Mouse (Mus musculus): Measurements from ENCODE around the gene Gm20481. TPM values are rescaled to one million over a fixed set of nuclear protein-coding genes. Genes with fewer than 3 reads are reported as not detected.
"Not testable (repeated sequence)": the region's sequence is repeated elsewhere in the genome, so short reads cannot be mapped to it uniquely, and the experiment has no call there.

Gm20481 gene
- polyA plus RNA-seq (2016; fragmentation: Nextera tagmentation; extraction: Ambion mirVana), result 0.73 TPM in 1 of 2 replicates, not detected in the other

DNA sequence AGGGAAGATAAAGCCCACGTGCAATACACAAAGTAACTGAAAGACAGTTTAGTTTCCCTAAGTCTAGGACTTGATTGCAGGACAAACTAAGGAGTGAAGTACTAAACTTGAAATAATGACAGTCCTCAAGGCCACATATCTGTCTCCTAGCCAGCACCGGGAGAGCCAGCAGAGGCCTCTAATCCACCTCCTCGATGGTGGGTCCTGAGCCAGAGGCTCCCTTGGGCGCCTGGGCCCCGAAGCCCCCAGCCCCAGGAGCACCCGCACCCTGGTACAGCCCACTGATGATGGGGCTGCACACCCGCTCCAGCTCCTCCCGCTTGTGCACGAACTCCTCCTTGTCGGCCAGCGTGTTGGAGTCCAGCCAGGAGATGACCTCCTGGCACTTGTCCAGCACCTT is at the start of gene Gm20481:
Gm20481 (plus strand) TSS at position 91 of the 400 bp plus-strand sequence.
- H3K9me3 ChIP-seq (replicated peaks); H3K9ac ChIP-seq; H3K27ac ChIP-seq; H3K4me3 ChIP-seq; H3K4me2 ChIP-seq; H3K4me1 ChIP-seq; ATAC-seq; H3K36me3 ChIP-seq: not testable (repeated sequence)
- H3K27me3 ChIP-seq (replicated peaks), result peaks cover 89% of the 10 kb centered on the region
- 49% methylated on average over 7 of the region's 11 CpGs for WGBS (ENCODE audit: insufficient replicate concordance)

GRCm38 (mm10) chr17:34922939-34923338 is 46.8 kb upstream of the Gm20481 start:
- Histone ChIP-seq H3K9me3 (replicated peaks) (no peaks in the 10 kb centered on the region), H3K36me3 (no peaks in the 10 kb centered on the region), H3K9ac (no peak overlapping the region), H3K4me1 (no peaks in the 10 kb centered on the region; the same call in 1 of the 2 replicates), H3K4me3 (no peak overlapping the region), H3K4me2 (no peak overlapping the region), H3K27ac (no peak overlapping the region), H3K27me3 (replicated peaks) (0 out of 2 replicates have a peak, but pooled peaks cover 3% of the 10 kb centered on the region)
- no peak for ATAC-seq
- WGBS (ENCODE audit: insufficient replicate concordance), result 48% methylated on average over 6 of the region's 6 CpGs

- H3K9ac ChIP-seq, result no peak overlapping the region
- H3K4me3 ChIP-seq, result no peak overlapping the region
- no peak for ATAC-seq
- H3K4me2 ChIP-seq, result no peak overlapping the region
- H3K27me3 ChIP-seq (replicated peaks), result 0 out of 2 replicates have a peak, but pooled peaks cover 3% of the 10 kb centered on the region
- H3K4me1 ChIP-seq, result no peaks in the 10 kb centered on the region; the same call in 1 of the 2 replicates
- 70% methylated on average over 5 of the region's 5 CpGs for WGBS (ENCODE audit: insufficient replicate concordance)
- no peak overlapping the region for H3K27ac ChIP-seq
- H3K9me3 ChIP-seq (replicated peaks), result no peaks in the 10 kb centered on the region
- H3K36me3 ChIP-seq, result no peaks in the 10 kb centered on the region
Observed at GRCm38 (mm10) chr17:34924258-34924657, 45.5 kb upstream of the Gm20481 start.

GRCm38 (mm10) chr17:34927306-34928019 is 42.2 kb upstream of the Gm20481 start:
- no peak overlapping the region for H3K4me3 ChIP-seq
- WGBS (ENCODE audit: insufficient replicate concordance), result 85% methylated on average over 18 of the region's 18 CpGs
- ATAC-seq, result no peak

DNA sequence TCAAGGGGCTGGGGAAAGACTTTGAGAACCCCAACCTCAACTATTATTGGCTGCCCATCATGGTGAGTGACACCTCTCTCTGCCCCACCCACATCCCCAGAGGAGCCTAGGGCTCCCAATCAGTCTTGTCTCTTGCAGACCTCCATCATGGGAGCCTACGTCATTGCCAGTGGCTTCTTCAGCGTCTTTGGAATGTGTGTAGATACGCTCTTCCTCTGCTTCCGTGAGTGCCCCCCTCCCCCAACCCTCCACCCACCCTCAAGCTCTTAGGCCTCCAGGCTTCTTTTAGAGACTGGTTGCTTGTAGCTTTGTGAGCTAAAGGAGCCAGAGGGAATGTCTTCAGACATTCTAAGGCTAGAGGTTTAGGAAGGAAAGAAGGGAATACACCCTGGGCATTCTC is 40.9 kb upstream of the Gm20481 start:
- Histone ChIP-seq H3K27me3 (replicated peaks) (no peaks in the 10 kb centered on the region), H3K4me3 (no peak overlapping the region), H3K4me2 (no peak overlapping the region), H3K9me3 (replicated peaks) (no peaks in the 10 kb centered on the region), H3K9ac (no peak overlapping the region), H3K27ac (no peak overlapping the region), H3K4me1 (peaks cover 26% of the 10 kb centered on the region), H3K36me3 (no peaks in the 10 kb centered on the region)
- no peak for ATAC-seq
- 44% methylated on average over 4 of the region's 4 CpGs for WGBS (ENCODE audit: insufficient replicate concordance)

More at GRCm38 (mm10) chr17:34927306-34928019, 42.2 kb upstream of the Gm20481 start:
- peaks cover 19% of the 10 kb centered on the region for H3K4me1 ChIP-seq
- H3K9me3 ChIP-seq (replicated peaks), result no peaks in the 10 kb centered on the region
- no peaks in the 10 kb centered on the region for H3K36me3 ChIP-seq
- no peak overlapping the region for H3K9ac ChIP-seq
- H3K4me2 ChIP-seq, result no peak overlapping the region
- no peaks in the 10 kb centered on the region for H3K27me3 ChIP-seq (replicated peaks)
- H3K27ac ChIP-seq, result no peak overlapping the region

DNA sequence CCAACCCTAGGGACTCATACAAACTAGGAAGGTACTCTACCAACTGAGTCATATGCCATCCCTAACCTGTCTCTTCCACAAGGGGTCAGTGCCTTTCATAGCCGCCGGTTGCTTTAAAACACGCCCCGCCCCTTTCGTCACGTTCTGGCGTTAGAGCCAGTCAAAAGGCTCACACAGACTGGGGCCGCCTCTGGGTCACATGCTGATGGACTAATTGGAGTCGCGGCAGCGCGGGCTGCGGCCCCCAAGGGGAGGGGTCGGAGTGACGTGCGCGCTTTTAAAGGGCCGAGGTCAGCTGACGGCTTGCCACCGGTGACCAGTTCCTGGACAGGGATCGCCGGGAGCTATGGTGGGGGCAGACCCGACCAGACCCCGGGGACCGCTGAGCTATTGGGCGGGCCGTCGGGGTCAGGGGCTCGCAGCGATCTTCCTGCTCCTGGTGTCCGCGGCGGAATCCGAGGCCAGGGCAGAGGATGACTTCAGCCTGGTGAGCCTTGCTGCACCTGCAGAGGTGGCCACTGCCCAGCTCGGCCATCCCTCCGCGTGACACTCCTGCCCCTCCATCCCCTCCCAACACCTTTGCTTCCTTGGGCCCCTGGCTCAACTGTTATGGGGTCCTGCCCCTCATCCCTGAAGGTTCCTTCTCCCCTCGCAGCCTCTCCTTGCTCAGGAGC is 38.5 kb upstream of the Gm20481 start, which contains the start of gene Neu1:
Neu1 (plus strand) TSS at position 193 of the 674 bp plus-strand sequence.
- H3K9me3 ChIP-seq (replicated peaks), result no peaks in the 10 kb centered on the region
- 1% methylated on average over 38 of the region's 38 CpGs for WGBS (ENCODE audit: insufficient replicate concordance)
- ATAC-seq, result peak; percentile 92
- peaks cover 18% of the 10 kb centered on the region; the same call in 1 of the 2 replicates for H3K36me3 ChIP-seq
- peaks cover 38% of the 10 kb centered on the region for H3K4me1 ChIP-seq
- H3K9ac ChIP-seq, result peak within 1 kb of the TSS; percentile 81
- peak within 1 kb of the TSS; percentile 72 for H3K4me3 ChIP-seq
- no peaks in the 10 kb centered on the region for H3K27me3 ChIP-seq (replicated peaks)
- peak within 1 kb of the TSS; percentile 98 for H3K4me2 ChIP-seq
- H3K27ac ChIP-seq, result peak within 1 kb of the TSS; percentile 64

GRCm38 (mm10) chr17:34931735-34932098 is 38.0 kb upstream of the Gm20481 start:
- Histone ChIP-seq H3K36me3 (peaks cover 18% of the 10 kb centered on the region; the same call in 1 of the 2 replicates), H3K27me3 (replicated peaks) (no peaks in the 10 kb centered on the region), H3K4me2 (peak overlapping the region; percentile 98), H3K9ac (peak overlapping the region; percentile 81), H3K27ac (peak overlapping the region; percentile 64), H3K4me3 (peak overlapping the region; percentile 72), H3K4me1 (peaks cover 38% of the 10 kb centered on the region), H3K9me3 (replicated peaks) (no peaks in the 10 kb centered on the region)
- 15% methylated on average over 14 of the region's 14 CpGs for WGBS (ENCODE audit: insufficient replicate concordance)
- ATAC-seq, result no peak; the same call in 1 of the 2 replicates

DNA sequence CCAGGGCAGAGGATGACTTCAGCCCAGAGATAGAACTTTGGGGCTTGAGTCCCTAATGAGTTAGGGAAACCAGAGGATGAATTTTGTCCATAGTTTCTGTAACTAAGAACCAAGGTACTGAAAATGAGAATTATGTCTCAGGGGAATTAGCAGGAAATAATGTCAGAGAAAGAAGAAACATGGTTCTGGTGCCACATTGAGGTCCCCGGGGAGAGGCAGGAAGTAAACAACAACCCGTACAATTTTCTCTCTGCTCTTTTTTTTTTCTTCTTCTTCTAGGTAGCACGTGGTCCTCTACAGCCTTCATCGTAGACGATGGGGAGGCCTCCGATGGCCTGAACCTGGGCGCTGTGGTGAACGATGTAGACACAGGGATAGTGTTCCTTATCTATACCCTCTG is 37.4 kb upstream of the Gm20481 start:
- Histone ChIP-seq H3K27ac (no peak overlapping the region), H3K27me3 (replicated peaks) (no peaks in the 10 kb centered on the region), H3K4me3 (peak overlapping the region; percentile 72), H3K9ac (peak overlapping the region; percentile 81), H3K36me3 (peaks cover 18% of the 10 kb centered on the region; the same call in 1 of the 2 replicates), H3K4me2 (peak overlapping the region; percentile 98), H3K4me1 (peaks cover 38% of the 10 kb centered on the region), H3K9me3 (replicated peaks) (no peaks in the 10 kb centered on the region)
- ATAC-seq, result no peak
- WGBS (ENCODE audit: insufficient replicate concordance), result 64% methylated on average over 8 of the region's 8 CpGs

- Histone ChIP-seq H3K9ac (no peak overlapping the region), H3K4me1 (peaks cover 38% of the 10 kb centered on the region), H3K4me3 (no peak overlapping the region), H3K27ac (no peak overlapping the region), H3K9me3 (replicated peaks) (no peaks in the 10 kb centered on the region), H3K27me3 (replicated peaks) (no peaks in the 10 kb centered on the region), H3K4me2 (peak overlapping the region; percentile 31), H3K36me3 (peaks cover 18% of the 10 kb centered on the region; the same call in 1 of the 2 replicates)
- no peak for ATAC-seq
- 68% methylated on average over 24 of the region's 24 CpGs for WGBS (ENCODE audit: insufficient replicate concordance)
Observed at GRCm38 (mm10) chr17:34934031-34934430, 35.7 kb upstream of the Gm20481 start.

DNA sequence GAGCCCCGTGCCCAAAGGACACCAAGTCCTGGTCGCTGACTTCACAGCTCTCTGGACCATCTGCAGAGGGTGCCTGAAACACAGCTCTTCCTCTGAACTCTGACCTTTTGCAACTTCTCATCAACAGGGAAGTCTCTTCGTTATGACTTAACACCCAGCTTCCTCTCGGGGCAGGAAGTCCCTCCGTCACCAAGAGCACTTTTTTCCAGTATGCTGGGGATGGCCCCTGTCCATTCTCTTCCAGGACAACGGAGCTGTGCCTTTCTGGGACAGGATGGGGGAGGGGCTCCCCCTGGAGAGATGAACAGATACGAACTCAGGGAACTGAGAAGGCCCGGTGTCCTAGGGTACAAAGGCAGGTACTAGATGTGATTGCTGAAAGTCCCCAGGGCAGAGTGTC is 34.9 kb upstream of the Gm20481 start:
- peak overlapping the region; percentile 37; the same call in 1 of the 2 replicates for H3K27ac ChIP-seq
- no peak for ATAC-seq
- 37% methylated on average over 8 of the region's 8 CpGs for WGBS (ENCODE audit: insufficient replicate concordance)
- H3K36me3 ChIP-seq, result peaks cover 18% of the 10 kb centered on the region; the same call in 1 of the 2 replicates
- H3K4me1 ChIP-seq, result peaks cover 38% of the 10 kb centered on the region
- no peaks in the 10 kb centered on the region for H3K9me3 ChIP-seq (replicated peaks)
- 0 out of 2 replicates have a peak overlapping the region, but pooled peaks have one; percentile 15 for H3K4me2 ChIP-seq
- no peak overlapping the region for H3K9ac ChIP-seq
- no peaks in the 10 kb centered on the region for H3K27me3 ChIP-seq (replicated peaks)
- H3K4me3 ChIP-seq, result no peak overlapping the region

- Histone ChIP-seq H3K36me3 (peaks cover 18% of the 10 kb centered on the region; the same call in 1 of the 2 replicates), H3K4me1 (peaks cover 35% of the 10 kb centered on the region), H3K4me3 (no peak overlapping the region), H3K27ac (no peak overlapping the region), H3K4me2 (no peak overlapping the region), H3K27me3 (replicated peaks) (no peaks in the 10 kb centered on the region), H3K9me3 (replicated peaks) (no peaks in the 10 kb centered on the region), H3K9ac (no peak overlapping the region)
- 71% methylated on average over 6 of the region's 6 CpGs for WGBS (ENCODE audit: insufficient replicate concordance)
- ATAC-seq, result no peak
Observed at GRCm38 (mm10) chr17:34937960-34938505, 31.7 kb upstream of the Gm20481 start.

All from liver, embryonic 12.5 days (tissue).